Comparison of ENCODE assay signal across 11 mouse cellular contexts in genomic region chr5:82899347-82899746, GRCm38 (mm10).
DNase-seq lines count a peak whose midpoint lies in the region; ATAC-seq and TF ChIP-seq lines count a peak whose summit lies in the region.
"Had no signal": no experiment of that assay in that cellular context is flagged by ENCODE, and none has a peak within 500 bp of the region (broad histone marks: within the 10 kb centered on the region; RNA-seq: fewer than 3 reads in every experiment).

No protein-coding gene starts in this region.

- intact Hi-C loops in left cerebral cortex, adult 2 months (cut with DNase I) = loop anchor here (5.0 to 10.0 kb wide), 2 partner anchors 155 to 177 kb away; no protein-coding TSS in a partner anchor
- intact Hi-C loops in heart, postnatal 36 days (cut with DNase I) = no loop called here

- no peaks in the 10 kb centered on the region for H3K36me3 ChIP-seq in limb, embryonic 14.5 days (ENCODE audit: control insufficient read depth, insufficient read depth, low read length)
- H3K36me3 ChIP-seq in limb, embryonic 10.5 days = no peaks in the 10 kb centered on the region
- no peaks in the 10 kb centered on the region for H3K36me3 ChIP-seq in forebrain, embryonic 15.5 days
- H3K36me3 ChIP-seq: lung, embryonic 15.5 days; neural tube, embryonic 13.5 days had no signal

- TF ChIP-seq CTCF in left cerebral cortex, adult 2 months (IDR thresholded peaks at IDR 0.05) = no peak

- TF ChIP-seq POLR2A in limb, embryonic 14.5 days (IDR thresholded peaks at IDR 0.05; ENCODE audit: borderline replicate concordance, extremely low read depth, insufficient read depth, insufficient read length) = no peak

- 50% methylated on average over 3 of the region's 3 CpGs for WGBS in limb, embryonic 14.5 days
- 80% methylated on average over 3 of the region's 3 CpGs for WGBS in limb, embryonic 10.5 days
- WGBS in forebrain, embryonic 15.5 days = 20% methylated on average over 3 of the region's 3 CpGs

- H3K27me3 ChIP-seq in limb, embryonic 14.5 days (ENCODE audit: control insufficient read depth, insufficient read depth, low read length) = no peaks in the 10 kb centered on the region
- H3K27me3 ChIP-seq in limb, embryonic 10.5 days (ENCODE audit: low read depth, poor library complexity, severe bottlenecking) = no peaks in the 10 kb centered on the region
- no peaks in the 10 kb centered on the region for H3K27me3 ChIP-seq in forebrain, embryonic 15.5 days
- H3K27me3 ChIP-seq: lung, embryonic 15.5 days; neural tube, embryonic 13.5 days had no signal

- H3K9me3 ChIP-seq in limb, embryonic 14.5 days (ENCODE audit: control insufficient read depth, low read length) = no peaks in the 10 kb centered on the region
- H3K9me3 ChIP-seq in limb, embryonic 10.5 days (replicated peaks) = no peaks in the 10 kb centered on the region
- no peaks in the 10 kb centered on the region for H3K9me3 ChIP-seq in forebrain, embryonic 15.5 days
- H3K9me3 ChIP-seq: lung, embryonic 15.5 days; neural tube, embryonic 13.5 days had no signal

- no peak overlapping the region for H3K4me2 ChIP-seq in limb, embryonic 14.5 days (replicated peaks; ENCODE audit: low read depth, low read length, severe bottlenecking)
- no peak overlapping the region for H3K4me2 ChIP-seq in forebrain, embryonic 15.5 days (replicated peaks)
- H3K4me2 ChIP-seq: lung, embryonic 15.5 days; neural tube, embryonic 13.5 days had no signal

- peak; percentile 5 for DNase-seq in limb, embryonic 14.5 days (ENCODE audit: low spot score)
- no peak for DNase-seq in limb, embryonic 10.5 days (ENCODE audit: low spot score)
- peak; percentile 21 to 68 for DNase-seq in left cerebral cortex, adult 2 months (ENCODE audit: extremely low spot score in 1 of 2, low spot score in 2 of 2)
- DNase-seq in heart, adult 9 months (ENCODE audit: low spot score in 2 of 2) = no peak
- DNase-seq in heart, postnatal 36 days = no peak
- no peak for DNase-seq in neural tube, embryonic 10.5 days (ENCODE audit: extremely low spot score, low spot score)
- DNase-seq: kidney, postnatal 36 days had no signal

- H3K4me3 ChIP-seq in limb, embryonic 14.5 days (replicated peaks; ENCODE audit: low read length) = no peak overlapping the region
- no peak overlapping the region for H3K4me3 ChIP-seq in limb, embryonic 10.5 days
- H3K4me3 ChIP-seq in forebrain, embryonic 15.5 days = no peak overlapping the region
- no peak overlapping the region for H3K4me3 ChIP-seq in left cerebral cortex, adult 2 months
- H3K4me3 ChIP-seq: lung, embryonic 15.5 days; neural tube, embryonic 13.5 days had no signal

- no peaks in the 10 kb centered on the region for H3K4me1 ChIP-seq in limb, embryonic 14.5 days (ENCODE audit: control insufficient read depth, insufficient read depth, low read length)
- H3K4me1 ChIP-seq in limb, embryonic 10.5 days = no peaks in the 10 kb centered on the region
- H3K4me1 ChIP-seq in forebrain, embryonic 15.5 days = peaks cover 7% of the 10 kb centered on the region; the same call in 1 of the 2 replicates
- H3K4me1 ChIP-seq: lung, embryonic 15.5 days; neural tube, embryonic 13.5 days had no signal

- no peak overlapping the region for H3K27ac ChIP-seq in limb, embryonic 14.5 days (replicated peaks; ENCODE audit: low read depth, low read length)
- H3K27ac ChIP-seq in limb, embryonic 10.5 days = no peak overlapping the region
- peak overlapping the region; percentile 65 for H3K27ac ChIP-seq in forebrain, embryonic 15.5 days (replicated peaks)
- H3K27ac ChIP-seq in left cerebral cortex, adult 2 months = peak overlapping the region; percentile 30
- H3K27ac ChIP-seq: lung, embryonic 15.5 days; neural tube, embryonic 13.5 days had no signal

- H3K9ac ChIP-seq in limb, embryonic 14.5 days (ENCODE audit: low read depth, low read length, severe bottlenecking) = no peak overlapping the region
- no peak overlapping the region for H3K9ac ChIP-seq in forebrain, embryonic 15.5 days (replicated peaks)
- H3K9ac ChIP-seq: lung, embryonic 15.5 days; neural tube, embryonic 13.5 days had no signal

- ATAC-seq in limb, embryonic 14.5 days (ENCODE audit: low FRiP score, low read depth) = no peak
- ATAC-seq in forebrain, embryonic 15.5 days (replicated peaks) = peak; percentile 58; the same call in 1 of the 2 replicates
- no peak for ATAC-seq in monocyte, adult 5-6 weeks (replicated peaks; ENCODE audit: insufficient number of reproducible peaks, low FRiP score, low TSS enrichment, poor library complexity, severe bottlenecking)

Comparison
In these comparisons a context has a peak if more than half of its experiments do, and no peak if none do; other contexts are left out.
1. DNase-seq: peak in limb, embryonic 14.5 days (single experiment) and left cerebral cortex, adult 2 months (2 of 2); none in limb, embryonic 10.5 days (single experiment), heart, adult 9 months (0 of 2), heart, postnatal 36 days (0 of 2) and neural tube, embryonic 10.5 days (single experiment).
2. H3K27ac ChIP-seq: peak in forebrain, embryonic 15.5 days (single experiment) and left cerebral cortex, adult 2 months (single experiment); none in limb, embryonic 14.5 days (single experiment) and limb, embryonic 10.5 days (single experiment).